Mouse (Mus musculus) lung, adult 18-20 months (tissue): ENCODE data around the gene Als2cl.

Source experiments
- DNase-seq, 2 experiments: peaks; one replicate each; pipeline ENCODE4 v3.0.0; 2022; ENCODE audit warnings: mixed read lengths in 2 of 2

Als2cl gene

GRCm38 (mm10) chr9:110880772-110881171 lies 1.1 kb downstream of the Als2cl start:
- DNase-seq = peak; percentile 80 to 87

- peak; percentile 75 to 83 for DNase-seq
These were observed 2.3 kb downstream of the Als2cl start for GRCm38 (mm10) chr9:110881953-110882352.

- DNase-seq = no peak
These were observed 8.0 kb downstream of the Als2cl start for GRCm38 (mm10) chr9:110887388-110888303.

GRCm38 (mm10) chr9:110888935-110889334 lies 9.3 kb downstream of the Als2cl start:
- no peak for DNase-seq

- peak in 1 of 2 experiments; percentile 35 for DNase-seq
These were observed 10.5 kb downstream of the Als2cl start for GRCm38 (mm10) chr9:110890026-110890783.

- DNase-seq = peak in 1 of 2 experiments; percentile 34
These were observed 11.6 kb downstream of the Als2cl start for GRCm38 (mm10) chr9:110891077-110891828.

GRCm38 (mm10) chr9:110892552-110892951 lies 12.9 kb downstream of the Als2cl start:
- DNase-seq = no peak

GRCm38 (mm10) chr9:110893429-110893828 lies 13.8 kb downstream of the Als2cl start:
- no peak for DNase-seq

- no peak for DNase-seq
These were observed 15.8 kb downstream of the Als2cl start for GRCm38 (mm10) chr9:110895507-110895906.

- DNase-seq = no peak
These were observed 16.3 kb downstream of the Als2cl start for GRCm38 (mm10) chr9:110895994-110896393.

- DNase-seq = peak in 1 of 2 experiments; percentile 29
These were observed 16.9 kb downstream of the Als2cl start for GRCm38 (mm10) chr9:110896595-110896994.

- DNase-seq = no peak
These were observed 19.9 kb downstream of the Als2cl start for GRCm38 (mm10) chr9:110899451-110900008.

- no peak for DNase-seq
These were observed 21.5 kb downstream of the Als2cl start for GRCm38 (mm10) chr9:110901204-110901603.

GRCm38 (mm10) chr9:110902271-110902670 lies 22.6 kb downstream of the Als2cl start:
- no peak for DNase-seq

GRCm38 (mm10) chr9:110907201-110907837 lies 27.6 kb downstream of the Als2cl start:
- DNase-seq = no peak

- no peak for DNase-seq
These were observed 28.4 kb downstream of the Als2cl start for GRCm38 (mm10) chr9:110907838-110908630.

- no peak for DNase-seq
These were observed 29.0 kb downstream of the Als2cl start for GRCm38 (mm10) chr9:110908631-110909016.

- DNase-seq = no peak
These were observed 29.8 kb downstream of the Als2cl start for GRCm38 (mm10) chr9:110909371-110909967.

GRCm38 (mm10) chr9:110914631-110915236 lies 35.1 kb downstream of the Als2cl start:
- no peak for DNase-seq

GRCm38 (mm10) chr9:110915466-110915865 lies 35.8 kb downstream of the Als2cl start:
- no peak for DNase-seq
